Mouse (Mus musculus): Measurements from ENCODE around the gene Crabp2. TPM values are rescaled to one million over a fixed set of nuclear protein-coding genes. Genes with fewer than 3 reads are reported as not detected.

Gene Crabp2
- total and polyA plus RNA-seq, 3 experiments = 0.23 to 1.2 TPM; not detected in 1

DNA sequence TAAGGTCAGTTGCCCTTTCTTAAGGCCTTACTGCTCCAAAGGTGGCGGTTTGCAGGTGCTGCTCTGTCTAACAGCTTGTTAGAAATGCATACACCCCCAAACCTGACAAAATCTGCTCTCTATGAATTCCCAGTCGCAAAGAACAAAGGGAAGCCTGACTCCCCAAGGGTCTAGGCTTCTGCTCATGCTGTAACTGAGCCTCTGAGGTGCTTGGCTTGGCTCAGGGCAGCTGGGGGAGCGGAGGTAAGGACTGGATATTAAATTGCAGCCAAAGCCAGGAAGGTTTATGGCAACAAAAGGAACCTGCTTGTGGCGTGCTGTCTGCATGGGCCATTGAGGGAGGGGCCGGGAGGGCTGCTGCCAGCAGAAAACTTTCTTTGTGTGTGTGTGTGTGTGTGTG is 44.6 kb upstream of the Crabp2 start:
- Histone ChIP-seq H3K27me3 (ENCODE audit: control insufficient read depth in 1 of 2, insufficient read depth in 2 of 2, low read length in 2 of 2) (no peaks in the 10 kb centered on the region), H3K36me3 (ENCODE audit: control insufficient read depth in 1 of 2, insufficient read depth in 2 of 2, low read length in 2 of 2) (peaks cover 0 to 16% of the 10 kb centered on the region in 2 experiments; a peak in 2 of 4 replicates), H3K27ac (ENCODE audit: control insufficient read depth, low read depth, low read length) (peak overlapping the region; percentile 80), H3K4me3 (ENCODE audit: control insufficient read depth in 1 of 2, insufficient read depth in 1 of 2, low read depth in 2 of 2, low read length in 2 of 2) (no peak overlapping the region), H3K9me3 (replicated peaks; ENCODE audit: insufficient read depth, low read length) (no peaks in the 10 kb centered on the region), H3K79me2 (ENCODE audit: control insufficient read depth, insufficient read depth, low read length, poor library complexity) (peaks cover 33% of the 10 kb centered on the region), H3K4me1 (ENCODE audit: control insufficient read depth in 1 of 2, insufficient read depth in 2 of 2, low read length in 2 of 2) (peaks cover 0 to 32% of the 10 kb centered on the region in 2 experiments; a peak in 2 of 4 replicates), H3K9ac (ENCODE audit: control insufficient read depth, low read depth, low read length, poor library complexity, severe bottlenecking) (peak overlapping the region; percentile 26; the same call in 1 of the 2 replicates)
- TF ChIP-seq ZMIZ1 (IDR thresholded peaks at IDR 0.05; ENCODE audit: low read depth, low read length) (no peak), ZNF384 (IDR thresholded peaks at IDR 0.05; ENCODE audit: low read depth, low read length) (no peak), TBP (IDR thresholded peaks at IDR 0.05; ENCODE audit: low read depth, low read length) (no peak), USF1 (IDR thresholded peaks at IDR 0.05; ENCODE audit: low read depth, low read length) (no peak), ELF1 (IDR thresholded peaks at IDR 0.05; ENCODE audit: low read depth, low read length) (no peak), HCFC1 (IDR thresholded peaks at IDR 0.05; ENCODE audit: low read depth, low read length) (no peak), GATA1 (IDR thresholded peaks at IDR 0.05; ENCODE audit: low read depth, low read length) (no peak), SMC3 (IDR thresholded peaks at IDR 0.05; ENCODE audit: low read depth, low read length) (no peak), ZC3H11A (IDR thresholded peaks at IDR 0.05; ENCODE audit: low read depth, low read length) (no peak), POLR2AphosphoS5 (IDR thresholded peaks at IDR 0.05; ENCODE audit: borderline replicate concordance, low read depth, low read length) (no peak), BHLHE40 (IDR thresholded peaks at IDR 0.05; ENCODE audit: borderline replicate concordance, low read depth, low read length) (no peak), MXI1 (IDR thresholded peaks at IDR 0.05; ENCODE audit: low read depth, low read length) (no peak), MEF2A (IDR thresholded peaks at IDR 0.05; ENCODE audit: extremely low read depth, insufficient replicate concordance, low read depth, low read length, poor library complexity, severe bottlenecking) (no peak), EP300 (IDR thresholded peaks at IDR 0.05; ENCODE audit: low read depth in 1 of 2, low read length in 2 of 2) (no peak)
- peak; percentile 36 for DNase-seq (ENCODE audit: low read depth, low spot score)

DNA sequence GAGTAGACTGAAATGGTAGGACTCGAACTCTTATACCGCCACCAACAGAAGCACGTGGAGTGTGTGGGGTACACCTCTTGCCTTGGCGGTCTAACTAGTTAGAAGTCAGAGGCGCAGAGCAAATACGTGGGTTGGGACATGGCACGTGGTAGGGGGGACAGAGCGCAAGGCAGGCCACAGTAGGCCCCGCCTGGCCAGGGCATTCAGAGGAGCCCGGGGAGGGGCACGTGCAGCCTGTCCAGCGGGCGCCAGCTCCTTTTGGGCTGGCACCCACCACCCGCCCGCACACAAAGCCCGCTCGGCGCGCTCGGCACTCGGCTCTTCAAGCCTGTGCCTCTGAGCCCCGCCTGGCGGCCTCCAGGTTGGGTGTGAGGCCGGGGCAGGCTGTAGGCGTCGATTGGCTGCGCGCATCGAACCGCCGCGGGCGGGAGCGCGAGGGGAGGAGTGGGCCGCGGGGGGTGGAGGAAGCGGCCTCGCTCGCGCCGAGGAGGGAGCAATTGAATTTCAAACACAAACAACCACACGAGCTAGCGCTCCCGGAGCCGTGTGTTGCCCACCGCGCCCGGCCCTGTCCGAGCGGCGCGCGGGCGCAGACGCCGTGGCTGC is 42.5 kb upstream of the Crabp2 start, which contains the start of gene Hdgf:
Gene Hdgf (plus strand): TSS at position 442 of the 606 bp plus-strand sequence.
- H3K27me3 ChIP-seq (ENCODE audit: control insufficient read depth in 1 of 2, insufficient read depth in 2 of 2, low read length in 2 of 2) = no peaks in the 10 kb centered on the region
- peaks cover under 1 to 34% of the 10 kb centered on the region in 2 experiments; a peak in 3 of 4 replicates for H3K36me3 ChIP-seq (ENCODE audit: control insufficient read depth in 1 of 2, insufficient read depth in 2 of 2, low read length in 2 of 2)
- H3K9ac ChIP-seq (ENCODE audit: control insufficient read depth, low read depth, low read length, poor library complexity, severe bottlenecking) = peak within 1 kb of the TSS; percentile 97
- DNase-seq (ENCODE audit: low read depth, low spot score) = peak; percentile 97
- H3K27ac ChIP-seq (ENCODE audit: control insufficient read depth, low read depth, low read length) = peak within 1 kb of the TSS; percentile 85
- no peaks in the 10 kb centered on the region for H3K9me3 ChIP-seq (replicated peaks; ENCODE audit: insufficient read depth, low read length)
- peaks cover 51% of the 10 kb centered on the region for H3K79me2 ChIP-seq (ENCODE audit: control insufficient read depth, insufficient read depth, low read length, poor library complexity)
- peaks cover 0 to 35% of the 10 kb centered on the region in 2 experiments; a peak in 3 of 4 replicates for H3K4me1 ChIP-seq (ENCODE audit: control insufficient read depth in 1 of 2, insufficient read depth in 2 of 2, low read length in 2 of 2)
- H3K4me3 ChIP-seq (ENCODE audit: control insufficient read depth in 1 of 2, insufficient read depth in 1 of 2, low read depth in 2 of 2, low read length in 2 of 2) = peak within 1 kb of the TSS; percentile 82 to 99
- 0 out of 2 replicates have a peak, but pooled peaks have one; percentile 29 for TF ChIP-seq NRF1 (IDR thresholded peaks at IDR 0.05; ENCODE audit: insufficient read depth, low read depth, low read length, poor library complexity, severe bottlenecking)
- no peak for TF ChIP-seq RAD21 (IDR thresholded peaks at IDR 0.05; ENCODE audit: low read depth, low read length)
- TF ChIP-seq ZNF384 (IDR thresholded peaks at IDR 0.05; ENCODE audit: low read depth, low read length) = no peak
- no peak for TF ChIP-seq MYB (IDR thresholded peaks at IDR 0.05; ENCODE audit: low read depth, low read length)
- peak; percentile 74 for TF ChIP-seq KAT2A (conservative IDR thresholded peaks at IDR 0.05; ENCODE audit: low read depth, low read length)
- peak; percentile 100 for TF ChIP-seq MAZ (IDR thresholded peaks at IDR 0.05; ENCODE audit: low read depth, low read length)
- TF ChIP-seq GATA1 (IDR thresholded peaks at IDR 0.05; ENCODE audit: low read depth, low read length) = no peak
- TF ChIP-seq MAX (IDR thresholded peaks at IDR 0.05; ENCODE audit: low read length) = peak; percentile 100
- TF ChIP-seq BHLHE40 (IDR thresholded peaks at IDR 0.05; ENCODE audit: borderline replicate concordance, low read depth, low read length) = peak; percentile 98
- peak; percentile 63 for TF ChIP-seq TCF12 (IDR thresholded peaks at IDR 0.05; ENCODE audit: low read depth, low read length)
- TF ChIP-seq GABPA (IDR thresholded peaks at IDR 0.05; ENCODE audit: low read depth, low read length) = peak; percentile 71; the same call in 1 of the 2 replicates
- TF ChIP-seq ETS1 (IDR thresholded peaks at IDR 0.05; ENCODE audit: low read depth, low read length) = peak; percentile 55
- TF ChIP-seq ZKSCAN1 (IDR thresholded peaks at IDR 0.05; ENCODE audit: low read depth, low read length) = no peak
- 0 out of 2 replicates have a peak, but pooled peaks have one; percentile 54 for TF ChIP-seq E2F4 (IDR thresholded peaks at IDR 0.05; ENCODE audit: borderline replicate concordance, low read depth, low read length)
- peak; percentile 37 for TF ChIP-seq TBP (IDR thresholded peaks at IDR 0.05; ENCODE audit: low read depth, low read length)
- TF ChIP-seq MXI1 (IDR thresholded peaks at IDR 0.05; ENCODE audit: low read depth, low read length) = peak; percentile 99
- TF ChIP-seq MEF2A (IDR thresholded peaks at IDR 0.05; ENCODE audit: extremely low read depth, insufficient replicate concordance, low read depth, low read length, poor library complexity, severe bottlenecking) = peak; percentile 63; the same call in 1 of the 2 replicates
- TF ChIP-seq POLR2AphosphoS5 (IDR thresholded peaks at IDR 0.05; ENCODE audit: borderline replicate concordance, low read depth, low read length) = no peak
- 0 out of 2 replicates have a peak, but pooled peaks have one; percentile 5 for TF ChIP-seq RCOR1 (IDR thresholded peaks at IDR 0.05; ENCODE audit: low read depth, low read length)
- no peak for TF ChIP-seq MAFK (IDR thresholded peaks at IDR 0.05; ENCODE audit: borderline replicate concordance, low read depth, low read length)
- TF ChIP-seq CHD2 (IDR thresholded peaks at IDR 0.05; ENCODE audit: low read length) = no peak
- 0 out of 2 replicates have a peak, but pooled peaks have one; percentile 47 for TF ChIP-seq ELF1 (IDR thresholded peaks at IDR 0.05; ENCODE audit: low read depth, low read length)
